Mouse (Mus musculus): Measurements from ENCODE around the gene Tacc2.

- TF ChIP-seq POLR2A (IDR thresholded peaks at IDR 0.05; ENCODE audit: borderline replicate concordance, insufficient read depth, low read length) (no peak), CTCF (IDR thresholded peaks at IDR 0.05; ENCODE audit: borderline replicate concordance, insufficient read depth, low read depth, low read length) (no peak)
Measured at GRCm38 (mm10) chr7:130757326-130757865, 180.2 kb downstream of the Tacc2 start.
